ENCODE assay signal across 16 mouse cellular contexts in the genomic region with DNA sequence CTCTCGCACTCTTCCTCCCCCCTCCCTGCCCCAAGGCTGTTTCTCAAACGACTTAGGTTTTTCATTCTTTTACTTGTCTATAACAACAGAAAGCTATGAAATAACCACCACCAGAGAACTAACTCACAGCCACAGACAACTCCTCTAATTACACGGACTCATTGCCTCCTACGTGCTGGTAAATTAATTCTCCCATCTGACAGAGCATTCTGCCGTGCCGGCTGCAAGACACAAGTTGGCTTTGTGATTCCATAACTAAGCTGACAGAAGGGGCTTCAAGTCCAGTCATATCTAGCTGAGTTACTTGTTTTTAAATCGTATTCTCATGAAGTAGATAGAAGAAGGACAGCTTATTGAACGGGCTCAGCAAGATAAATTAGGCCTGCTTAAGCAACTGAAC.
DNase-seq lines count a peak whose midpoint lies in the region; ATAC-seq lines count a peak whose summit lies in the region.
"Had no signal": no experiment of that assay in that cellular context is flagged by ENCODE, and none has a peak within 500 bp of the region (broad histone marks: within the 10 kb centered on the region; RNA-seq: fewer than 3 reads in every experiment).

No protein-coding gene starts in this region.

- no peak for DNase-seq in frontal cortex, postnatal 25 days (ENCODE audit: low spot score in 2 of 2)
- peak; percentile 55 for DNase-seq in right cerebral cortex, adult 18-20 months
- DNase-seq in right cerebral cortex, postnatal 25 days, result no peak
- peak; percentile 72 to 85 for DNase-seq in layer of hippocampus, adult 8-10 months (ENCODE audit: low spot score in 2 of 2)
- no peak for DNase-seq in adrenal gland, adult 18-20 months (ENCODE audit: low spot score in 2 of 2)
- DNase-seq in urinary bladder, adult 2 months (ENCODE audit: low spot score), result no peak
- DNase-seq: adrenal gland, adult 2 months; B cell, adult 2 months; cerebellum, adult 11 months; cerebellum, postnatal 10 days; gastrocnemius, postnatal 36 days; kidney, adult 18-20 months; kidney, postnatal 10 days; lung, postnatal 4 days had no signal

- peak; percentile 42; the same call in 1 of the 2 replicates for ATAC-seq in frontal cortex, adult (ENCODE audit: low TSS enrichment)
- ATAC-seq: hindbrain, postnatal 0 days had no signal

Comparison
In these comparisons a context has a peak if more than half of its experiments do, and no peak if none do; other contexts are left out.
1. DNase-seq: peak in right cerebral cortex, adult 18-20 months (single experiment) and layer of hippocampus, adult 8-10 months (2 of 2); none in frontal cortex, postnatal 25 days (0 of 2), right cerebral cortex, postnatal 25 days (single experiment), adrenal gland, adult 18-20 months (0 of 2) and urinary bladder, adult 2 months (single experiment).